Mouse (Mus musculus) liver, postnatal 0 days (tissue): ENCODE measurements around the gene D1Pas1.

ENCODE experiments used
- CTCF ChIP-seq: sonication (generic); IDR thresholded peaks from 2 replicates; pipeline ENCODE4 v1.5.1; 2016; ENCODE audit warnings: antibody characterized with exemption, low read depth
- EP300 ChIP-seq: IDR thresholded peaks from 2 replicates; pipeline ENCODE4 v1.6.1; 2016; ENCODE audit warnings: antibody characterized with exemption, low read depth, mild to moderate bottlenecking

GRCm38 (mm10) chr1:187008236-187008635 lies 41.0 kb downstream of the D1Pas1 start:
- TF ChIP-seq CTCF, result no peak
- no peak for TF ChIP-seq EP300
